Mouse (Mus musculus) MEL (cell line): ENCODE measurements around the gene Mdfi. TPM values are rescaled to one million over a fixed set of nuclear protein-coding genes. Genes with fewer than 3 reads are reported as not detected.
A peak's percentile ranks its signal among the peaks of the same experiment; 100 is the strongest.

Experiments used
- DNase-seq: peaks from one replicate; pipeline ENCODE4 v3.0.0; 2011; ENCODE audit warnings: low read depth, low spot score
- H3K27ac ChIP-seq: 2 replicates; pipeline ENCODE4 v1.5.1; 2012; ENCODE audit warnings: low read depth, mild to moderate bottlenecking, control low read depth, low read length, moderate library complexity; ENCODE audit not compliant: control insufficient read depth
- H3K27me3 ChIP-seq, 2 experiments: fragments of 150-350 bp in 1 of 2; sonication (generic) in 1 of 2; 2 replicates each; pipeline ENCODE4 v1.6.1; 2012; ENCODE audit warnings: low read length in 2 of 2, mild to moderate bottlenecking in 2 of 2, improper control_type of control experiment in 1 of 2, moderate library complexity in 1 of 2; ENCODE audit not compliant: insufficient read depth in 2 of 2, control insufficient read depth in 1 of 2
- H3K36me3 ChIP-seq, 2 experiments: 2 replicates each; pipeline ENCODE4 v1.6.1; 2012 to 2014; ENCODE audit warnings: low read length in 2 of 2, improper control_type of control experiment in 1 of 2, inconsistent platforms in 1 of 2, mild to moderate bottlenecking in 1 of 2; ENCODE audit not compliant: insufficient read depth in 2 of 2, control insufficient read depth in 1 of 2
- H3K4me1 ChIP-seq, 2 experiments: fragments of 150-350 bp in 1 of 2; sonication (generic) in 1 of 2; 2 replicates each; pipeline ENCODE4 v1.6.1; 2012; ENCODE audit warnings: low read length in 2 of 2, improper control_type of control experiment in 1 of 2, mild to moderate bottlenecking in 1 of 2; ENCODE audit not compliant: insufficient read depth in 2 of 2, control insufficient read depth in 1 of 2
- H3K4me3 ChIP-seq, 2 experiments: fragments of 150-350 bp in 1 of 2; sonication (generic) in 1 of 2; 2 replicates each; pipeline ENCODE4 v1.5.1; 2012; ENCODE audit warnings: low read depth in 2 of 2, low read length in 2 of 2, mild to moderate bottlenecking in 2 of 2, moderate library complexity in 2 of 2, control low read depth in 1 of 2, improper control_type of control experiment in 1 of 2; ENCODE audit not compliant: control insufficient read depth in 1 of 2, insufficient read depth in 1 of 2
- H3K79me2 ChIP-seq: 2 replicates; pipeline ENCODE4 v1.6.1; 2012; ENCODE audit warnings: mild to moderate bottlenecking, low read length, moderate library complexity; ENCODE audit not compliant: control insufficient read depth, poor library complexity, insufficient read depth
- H3K9ac ChIP-seq: 2 replicates; pipeline ENCODE4 v1.6.1; 2012; ENCODE audit warnings: low read depth, mild to moderate bottlenecking, control low read depth, low read length, moderate library complexity; ENCODE audit not compliant: control insufficient read depth, poor library complexity, severe bottlenecking
- H3K9me3 ChIP-seq: fragments of 150-350 bp; sonication (generic); replicated peaks from 2 replicates; pipeline ENCODE4 v1.6.1; 2012; ENCODE audit warnings: mild to moderate bottlenecking, low read length, improper control_type of control experiment, moderate library complexity; ENCODE audit not compliant: insufficient read depth
- BHLHE40 ChIP-seq: IDR thresholded peaks from 2 replicates; pipeline ENCODE4 v1.6.1; 2012; ENCODE audit warnings: low read depth, mild to moderate bottlenecking, inconsistent platforms, low read length, improper control_type of control experiment, borderline replicate concordance
- CTCF ChIP-seq, 3 experiments: IDR thresholded peaks in 2 of 3; conservative IDR thresholded peaks in 1 of 3; 2 replicates each; pipeline ENCODE4 v1.5.1; 2011 to 2012; ENCODE audit warnings: low read length in 3 of 3, low read depth in 2 of 3, mild to moderate bottlenecking in 2 of 3, improper control_type of control experiment in 1 of 3, inconsistent platforms in 1 of 3, mixed read lengths in 1 of 3, moderate library complexity in 1 of 3; ENCODE audit not compliant: control insufficient read depth in 1 of 3, insufficient read depth in 1 of 3, poor library complexity in 1 of 3, severe bottlenecking in 1 of 3
- ELF1 ChIP-seq: IDR thresholded peaks from 2 replicates; pipeline ENCODE4 v1.6.1; 2014; ENCODE audit warnings: low read depth, mild to moderate bottlenecking, inconsistent platforms, low read length, improper control_type of control experiment, moderate library complexity
- EP300 ChIP-seq, 2 experiments: IDR thresholded peaks; 2 replicates each; pipeline ENCODE4 v1.6.1; 2011; ENCODE audit warnings: improper control_type of control experiment in 2 of 2, low read length in 2 of 2, low read depth in 1 of 2, mild to moderate bottlenecking in 1 of 2
- HCFC1 ChIP-seq: IDR thresholded peaks from 2 replicates; pipeline ENCODE4 v1.6.1; 2012; ENCODE audit warnings: low read depth, mild to moderate bottlenecking, inconsistent platforms, low read length, improper control_type of control experiment, moderate library complexity
- KAT2A ChIP-seq: conservative IDR thresholded peaks from 2 replicates; pipeline ENCODE4 v1.6.1; 2012; ENCODE audit warnings: low read depth, low read length, improper control_type of control experiment, inconsistent platforms
- MAFK ChIP-seq: IDR thresholded peaks from 2 replicates; pipeline ENCODE4 v1.6.1; 2011; ENCODE audit warnings: low read depth, mild to moderate bottlenecking, low read length, improper control_type of control experiment, borderline replicate concordance
- MEF2A ChIP-seq: IDR thresholded peaks from 2 replicates; pipeline ENCODE4 v1.6.1; 2014; ENCODE audit warnings: low read depth, mild to moderate bottlenecking, inconsistent platforms, low read length, improper control_type of control experiment; ENCODE audit not compliant: poor library complexity, insufficient replicate concordance, severe bottlenecking; ENCODE audit errors: extremely low read depth
- MXI1 ChIP-seq: IDR thresholded peaks from 2 replicates; pipeline ENCODE4 v1.6.1; 2011; ENCODE audit warnings: mild to moderate bottlenecking, low read depth, low read length, improper control_type of control experiment
- MYB ChIP-seq: IDR thresholded peaks from 2 replicates; pipeline ENCODE4 v1.6.1; 2011; ENCODE audit warnings: mild to moderate bottlenecking, low read depth, low read length, improper control_type of control experiment
- NRF1 ChIP-seq: IDR thresholded peaks from 2 replicates; pipeline ENCODE4 v1.6.1; 2014; ENCODE audit warnings: low read depth, mild to moderate bottlenecking, inconsistent platforms, low read length, improper control_type of control experiment, moderate library complexity; ENCODE audit not compliant: poor library complexity, insufficient read depth, severe bottlenecking
- POLR2AphosphoS5 ChIP-seq: IDR thresholded peaks from 2 replicates; pipeline ENCODE4 v1.6.1; 2012; ENCODE audit warnings: low read depth, borderline replicate concordance, mild to moderate bottlenecking, inconsistent platforms, low read length, moderate library complexity, mixed read lengths
- RAD21 ChIP-seq: IDR thresholded peaks from 2 replicates; pipeline ENCODE4 v1.6.1; 2011; ENCODE audit warnings: mild to moderate bottlenecking, low read depth, low read length, improper control_type of control experiment
- SMC3 ChIP-seq: IDR thresholded peaks from 2 replicates; pipeline ENCODE4 v1.6.1; 2011; ENCODE audit warnings: low read depth, low read length, improper control_type of control experiment
- TAL1 ChIP-seq: IDR thresholded peaks from 2 replicates; pipeline ENCODE4 v1.6.1; 2012; ENCODE audit warnings: mild to moderate bottlenecking, inconsistent platforms, low read length, moderate library complexity, mixed read lengths
- TBP ChIP-seq: IDR thresholded peaks from 2 replicates; pipeline ENCODE4 v1.8.0; 2011; ENCODE audit warnings: low read depth, low read length, improper control_type of control experiment
- USF2 ChIP-seq, 2 experiments: IDR thresholded peaks; 2 replicates each; pipeline ENCODE4 v1.6.1; 2011 to 2012; ENCODE audit warnings: improper control_type of control experiment in 2 of 2, low read length in 2 of 2, borderline replicate concordance in 1 of 2, inconsistent platforms in 1 of 2, low read depth in 1 of 2, mild to moderate bottlenecking in 1 of 2; ENCODE audit not compliant: insufficient read depth in 1 of 2
- ZMIZ1 ChIP-seq: IDR thresholded peaks from 2 replicates; pipeline ENCODE4 v1.6.1; 2012; ENCODE audit warnings: low read depth, mild to moderate bottlenecking, inconsistent platforms, low read length, improper control_type of control experiment, moderate library complexity
- polyA plus RNA-seq, 2 experiments: library from polyadenylated mRNA; stranded (reverse) in 1 of 2; unstranded in 1 of 2; fragments of >175 nt in 1 of 2; fragments of >200 nt in 1 of 2; gene quantifications; 2 replicates each; pipeline versions ENCODE4 v1.2.1 to v1.2.4; 2012; ENCODE audit warnings: low replicate concordance in 2 of 2, low read depth in 1 of 2; ENCODE audit not compliant: insufficient read length in 2 of 2, insufficient read depth in 1 of 2, missing spikeins in 1 of 2
- total RNA-seq: library from RNA; depleted of rRNA; stranded (reverse); fragments of 300-350 nt; gene quantifications from 2 replicates; pipeline ENCODE4 v1.2.3, GENCODE M21; 2012

The Mdfi gene
- total and polyA plus RNA-seq, 3 experiments, result not detected

DNA sequence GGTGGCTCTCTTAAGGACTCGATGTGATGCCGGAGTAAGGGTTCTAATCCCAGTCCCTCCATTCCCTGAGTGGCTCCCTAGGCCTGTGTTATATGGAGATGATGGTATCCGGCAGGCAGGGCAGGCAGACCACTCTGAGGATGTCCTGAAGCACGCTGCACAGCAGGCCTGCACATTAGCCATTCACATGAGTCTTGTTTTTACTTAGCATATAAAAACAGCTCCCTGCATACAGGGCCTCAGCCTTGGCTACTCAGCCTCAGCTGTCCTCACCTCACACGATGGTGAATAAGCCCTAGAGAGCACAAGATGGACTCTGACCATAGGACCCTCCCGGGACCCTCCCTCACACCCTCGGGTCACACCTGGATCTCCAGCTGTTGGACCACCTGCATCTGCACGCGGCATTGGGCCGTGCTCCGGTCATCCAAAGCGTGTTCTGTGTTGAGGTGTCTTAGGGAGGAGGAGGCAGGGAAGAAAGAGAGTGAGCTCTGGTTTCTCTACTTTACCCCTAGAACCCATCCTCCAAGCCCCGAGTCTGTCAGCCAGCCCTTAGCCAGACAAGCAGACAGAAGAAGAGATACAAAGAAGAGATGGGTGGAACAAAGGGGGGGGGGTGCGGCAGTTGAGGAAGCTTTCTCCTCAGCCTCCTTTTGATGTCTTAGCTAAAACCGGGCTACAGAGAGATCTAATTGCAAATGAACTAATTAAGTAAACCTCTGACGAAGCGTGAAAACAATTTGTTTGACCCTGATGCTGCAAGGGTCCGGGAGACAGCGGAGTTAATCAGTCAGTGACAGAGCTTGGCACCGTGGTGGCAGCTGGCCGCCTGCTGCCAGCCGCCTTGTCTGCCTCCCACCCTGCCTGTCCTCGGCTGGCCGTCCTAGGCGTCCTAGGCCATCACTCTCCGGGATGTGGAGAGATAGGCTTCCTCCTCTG lies 42.6 kb upstream of the Mdfi start:
- no peaks in the 10 kb centered on the region for H3K9me3 ChIP-seq
- DNase-seq, result no peak
- no peak overlapping the region for H3K9ac ChIP-seq
- H3K27me3 ChIP-seq, result no peaks in the 10 kb centered on the region
- H3K27ac ChIP-seq, result no peak overlapping the region
- no peaks in the 10 kb centered on the region for H3K79me2 ChIP-seq
- no peak for TF ChIP-seq KAT2A
- TF ChIP-seq POLR2AphosphoS5, result no peak
- no peak for TF ChIP-seq NRF1
- TF ChIP-seq BHLHE40, result no peak
- no peak for TF ChIP-seq MXI1
- no peak for TF ChIP-seq MAFK
- TF ChIP-seq TAL1, result no peak
- H3K4me3 ChIP-seq, result no peak overlapping the region
- peaks cover 0 to 6% of the 10 kb centered on the region in 2 experiments; a peak in 1 of 4 replicates for H3K4me1 ChIP-seq
- peaks cover 0 to 2% of the 10 kb centered on the region in 2 experiments; a peak in 2 of 4 replicates for H3K36me3 ChIP-seq

DNA sequence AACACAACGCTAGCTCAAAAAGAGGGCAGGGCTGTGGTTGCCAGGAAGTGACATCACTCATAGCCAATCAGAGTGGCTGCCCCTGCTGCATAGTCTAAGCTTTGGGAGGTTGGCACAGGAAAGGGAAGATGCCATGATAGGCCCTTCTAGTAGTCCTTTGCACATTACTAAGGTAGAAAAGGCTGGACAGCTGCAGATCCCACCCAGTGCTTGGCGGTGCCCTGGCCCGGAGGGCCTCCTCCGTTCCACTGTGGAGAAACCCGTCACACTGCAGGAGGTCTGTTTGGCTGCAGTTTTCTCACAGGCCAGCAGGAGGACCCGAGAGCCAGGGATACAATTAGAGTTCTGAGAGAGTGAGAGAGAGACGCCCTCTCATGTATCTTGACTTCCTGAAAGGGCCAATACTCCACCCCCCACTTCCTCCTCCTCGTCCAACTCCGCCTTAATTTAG lies 38.9 kb upstream of the Mdfi start:
- DNase-seq, result peak; percentile 81
- Histone ChIP-seq H3K27me3 (no peaks in the 10 kb centered on the region), H3K9ac (no peak overlapping the region), H3K27ac (no peak overlapping the region), H3K4me1 (peaks cover 0 to 6% of the 10 kb centered on the region in 2 experiments; a peak in 1 of 4 replicates), H3K4me3 (no peak overlapping the region), H3K79me2 (no peaks in the 10 kb centered on the region), H3K36me3 (peaks cover 0 to 2% of the 10 kb centered on the region in 2 experiments; a peak in 2 of 4 replicates), H3K9me3 (no peaks in the 10 kb centered on the region)
- TF ChIP-seq TBP (no peak), CTCF (IDR thresholded peaks at IDR 0.05 in 2 of 3, conservative IDR thresholded peaks at IDR 0.05 in 1 of 3; ENCODE audit: control insufficient read depth in 1 of 3, insufficient read depth in 1 of 3, low read depth in 2 of 3, low read length in 3 of 3, poor library complexity in 1 of 3, severe bottlenecking in 1 of 3) (peak; percentile 60 to 70 (median 70)), HCFC1 (peak; percentile 41; the same call in 1 of the 2 replicates), MYB (no peak), ZMIZ1 (no peak), USF2 (IDR thresholded peaks at IDR 0.05; ENCODE audit: borderline replicate concordance in 1 of 2, insufficient read depth in 1 of 2, low read depth in 1 of 2, low read length in 2 of 2) (no peak), EP300 (IDR thresholded peaks at IDR 0.05; ENCODE audit: low read depth in 1 of 2, low read length in 2 of 2) (no peak), MXI1 (no peak), MEF2A (no peak), RAD21 (peak; percentile 60), SMC3 (peak; percentile 54), ELF1 (peak; percentile 68)
